Mouse (Mus musculus): ENCODE results near the gene Gast.
A peak's percentile ranks its signal among the peaks of the same experiment; 100 is the strongest.
"Not testable (repeated sequence)": the region's sequence is repeated elsewhere in the genome, so short reads cannot be mapped to it uniquely, and the experiment has no call there.

The Gast gene

GRCm38 (mm10) chr11:100320701-100321410, 13.4 kb upstream of the Gast start:
- not testable (repeated sequence) for DNase-seq (ENCODE audit: low spot score)

GRCm38 (mm10) chr11:100321479-100322305, 12.5 kb upstream of the Gast start:
- not testable (repeated sequence) for DNase-seq (ENCODE audit: low spot score)

GRCm38 (mm10) chr11:100322591-100323258, 11.5 kb upstream of the Gast start:
- DNase-seq (ENCODE audit: low spot score) = peak; percentile 26

GRCm38 (mm10) chr11:100323578-100323977, 10.6 kb upstream of the Gast start:
- peak; percentile 48 for DNase-seq (ENCODE audit: low spot score)

- DNase-seq (ENCODE audit: low spot score) = no peak
These were observed 9.1 kb upstream of the Gast start for GRCm38 (mm10) chr11:100325062-100325629.

GRCm38 (mm10) chr11:100327316-100327715, 6.9 kb upstream of the Gast start:
- no peak for DNase-seq (ENCODE audit: low spot score)

- no peak for DNase-seq (ENCODE audit: low spot score)
These were observed 6.4 kb upstream of the Gast start for GRCm38 (mm10) chr11:100327761-100328160.

GRCm38 (mm10) chr11:100330235-100330634, 4.0 kb upstream of the Gast start:
- no peak for DNase-seq (ENCODE audit: low spot score)

GRCm38 (mm10) chr11:100330816-100331375, 3.3 kb upstream of the Gast start:
- peak; percentile 61 for DNase-seq (ENCODE audit: low spot score)

GRCm38 (mm10) chr11:100332766-100333515, 1.3 kb upstream of the Gast start:
- no peak for DNase-seq (ENCODE audit: low spot score)

GRCm38 (mm10) chr11:100335731-100336130, 1.5 kb downstream of the Gast start:
- no peak for DNase-seq (ENCODE audit: low spot score)

- DNase-seq (ENCODE audit: low spot score) = no peak
These were observed 10.1 kb downstream of the Gast start for GRCm38 (mm10) chr11:100344269-100344668.

GRCm38 (mm10) chr11:100352076-100352857, 18.1 kb downstream of the Gast start:
- no peak for DNase-seq (ENCODE audit: low spot score)

- no peak for DNase-seq (ENCODE audit: low spot score)
These were observed 21.1 kb downstream of the Gast start for GRCm38 (mm10) chr11:100355151-100355951.

- DNase-seq (ENCODE audit: low spot score) = peak; percentile 70
These were observed 22.0 kb downstream of the Gast start, which contains the start of gene Hap1 for GRCm38 (mm10) chr11:100355972-100356818. TSS of gene Hap1 (minus strand) at chr11:100356128.

- no peak for DNase-seq (ENCODE audit: low spot score)
These were observed 22.6 kb downstream of the Gast start for GRCm38 (mm10) chr11:100356819-100357211.

- no peak for DNase-seq (ENCODE audit: low spot score)
These were observed 23.2 kb downstream of the Gast start for GRCm38 (mm10) chr11:100357408-100357807.

- no peak for DNase-seq (ENCODE audit: low spot score)
These were observed 26.0 kb downstream of the Gast start for GRCm38 (mm10) chr11:100360175-100360574.

- not testable (repeated sequence) for DNase-seq (ENCODE audit: low spot score)
These were observed 26.9 kb downstream of the Gast start for GRCm38 (mm10) chr11:100361059-100361458.

All from yolk sac, embryonic 10.5 days (tissue).